Mouse (Mus musculus): ENCODE results near the gene Arl5b.

Arl5b gene

DNA sequence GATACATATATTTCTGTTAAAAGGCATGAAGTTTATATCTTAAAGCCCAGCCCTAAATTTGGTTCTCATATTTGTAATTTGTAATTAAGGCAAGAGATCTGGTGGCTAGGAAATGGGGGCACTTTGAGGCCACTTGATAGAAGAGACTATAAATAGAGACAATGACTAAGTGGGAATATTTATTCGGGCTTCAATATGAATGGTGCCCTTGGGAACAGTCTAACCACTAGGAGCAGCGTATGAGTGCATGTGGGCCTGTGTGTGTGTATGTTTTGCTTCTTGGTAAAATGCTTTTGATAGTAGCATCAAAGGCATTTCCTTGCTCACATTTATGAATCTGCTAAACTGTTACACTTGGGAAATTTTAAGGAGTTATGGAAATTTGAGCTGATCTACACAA, 62.1 kb downstream of the Arl5b start:
- in situ Hi-C loops (cut with MboI, MseI), result no loop called here

DNA sequence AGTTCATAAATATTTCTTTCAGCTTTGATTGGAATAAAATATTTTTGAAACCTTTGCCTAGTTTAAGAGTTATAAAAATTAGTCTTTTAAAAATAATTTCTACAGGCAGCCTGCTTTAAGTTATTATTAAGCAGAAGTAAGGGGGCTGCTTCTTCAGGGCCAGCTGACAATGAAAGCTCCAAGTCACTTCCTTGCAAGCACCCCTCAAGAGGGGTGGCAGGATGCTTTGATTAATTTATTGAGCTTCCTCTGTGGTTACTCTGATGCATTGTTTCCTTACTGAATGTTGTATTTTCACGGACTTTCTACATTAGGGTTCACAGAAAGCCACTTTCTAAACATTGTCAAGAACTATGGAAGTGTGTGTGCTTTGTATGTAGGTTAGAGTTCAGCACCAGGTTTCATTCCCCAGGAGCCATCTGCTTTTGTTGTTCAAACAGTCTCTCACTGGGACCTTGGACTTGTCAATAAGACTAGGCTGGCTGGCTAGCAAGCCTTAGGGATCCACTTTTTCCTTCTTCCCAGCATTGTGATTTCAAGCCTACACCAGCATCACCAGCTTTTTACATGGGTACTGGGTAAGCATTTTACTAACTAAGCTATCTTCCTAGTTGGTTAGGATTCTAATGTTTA, 62.7 kb downstream of the Arl5b start:
- in situ Hi-C loops (cut with MboI, MseI), result no loop called here

DNA sequence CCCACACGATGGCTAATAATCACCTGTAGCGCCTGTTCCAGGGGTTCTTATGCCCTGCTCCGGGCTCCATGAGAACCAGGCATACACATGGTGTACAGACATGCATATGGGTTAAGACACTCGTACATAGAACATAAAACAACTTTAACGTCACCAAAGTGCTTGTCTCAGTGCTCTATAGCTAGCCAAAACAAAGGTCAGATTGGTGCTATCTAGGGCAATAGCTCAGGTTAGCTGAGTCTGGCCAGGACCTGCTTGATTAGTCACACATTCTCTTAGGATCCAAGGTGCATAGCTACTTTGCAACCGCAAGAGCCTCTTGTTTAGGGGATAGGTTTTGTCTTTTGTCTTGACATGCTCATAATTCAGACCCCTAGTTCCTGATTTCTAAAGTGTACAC, 63.5 kb downstream of the Arl5b start:
- in situ Hi-C loops (cut with MboI, MseI), result no loop called here

DNA sequence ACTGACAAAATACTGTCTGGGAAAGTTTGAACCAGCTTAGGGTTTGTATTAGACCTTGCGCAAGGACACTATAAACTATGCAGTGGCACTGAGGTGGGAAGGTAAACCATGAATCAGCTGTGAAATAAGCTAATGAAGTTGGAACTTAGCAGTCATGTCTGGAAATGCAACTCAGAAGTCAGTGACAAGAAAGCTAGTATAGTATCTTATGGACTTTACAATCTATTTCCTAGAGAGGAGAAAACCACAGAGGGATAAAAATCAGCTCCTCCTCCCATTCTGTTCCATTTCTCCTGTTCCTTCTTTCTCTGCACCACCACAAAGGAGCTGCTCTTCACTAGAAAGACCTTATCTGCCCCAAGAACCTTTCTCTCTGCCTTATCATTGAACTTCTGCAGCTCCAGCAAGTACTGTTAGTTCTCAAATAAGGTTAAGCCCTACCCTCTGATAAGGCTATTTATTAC, 72.1 kb downstream of the Arl5b start:
- in situ Hi-C loops (cut with MboI, MseI), result no loop called here
